Mouse (Mus musculus): ENCODE results near the gene Ndel1.
"Not testable (repeated sequence)": the region's sequence is repeated elsewhere in the genome, so short reads cannot be mapped to it uniquely, and the experiment has no call there.

Gene Ndel1

GRCm38 (mm10) chr11:68851644-68852485 lies 19.8 kb downstream of the Ndel1 start:
- DNase-seq (ENCODE audit: low read depth, low spot score), result no peak

GRCm38 (mm10) chr11:68850862-68851261 lies 20.8 kb downstream of the Ndel1 start:
- DNase-seq (ENCODE audit: low read depth, low spot score), result no peak

GRCm38 (mm10) chr11:68839606-68840005 lies 32.1 kb downstream of the Ndel1 start:
- no peak for DNase-seq (ENCODE audit: low read depth, low spot score)

GRCm38 (mm10) chr11:68835034-68835433 lies 36.6 kb downstream of the Ndel1 start:
- no peak for DNase-seq (ENCODE audit: low read depth, low spot score)

GRCm38 (mm10) chr11:68833593-68833992 lies 38.1 kb downstream of the Ndel1 start:
- no peak for DNase-seq (ENCODE audit: low read depth, low spot score)

- no peak for DNase-seq (ENCODE audit: low read depth, low spot score)
Observed at GRCm38 (mm10) chr11:68832793-68833192, 38.9 kb downstream of the Ndel1 start.

GRCm38 (mm10) chr11:68831580-68831979 lies 40.1 kb downstream of the Ndel1 start:
- not testable (repeated sequence) for DNase-seq (ENCODE audit: low read depth, low spot score)

- no peak for DNase-seq (ENCODE audit: low read depth, low spot score)
Observed at GRCm38 (mm10) chr11:68826735-68827134, 44.9 kb downstream of the Ndel1 start.

- DNase-seq (ENCODE audit: low read depth, low spot score), result no peak
Observed at GRCm38 (mm10) chr11:68822326-68822725, 49.3 kb downstream of the Ndel1 start.

GRCm38 (mm10) chr11:68819226-68819805 lies 52.3 kb downstream of the Ndel1 start:
- DNase-seq (ENCODE audit: low read depth, low spot score), result no peak

GRCm38 (mm10) chr11:68818416-68818815 lies 53.2 kb downstream of the Ndel1 start:
- no peak for DNase-seq (ENCODE audit: low read depth, low spot score)

- DNase-seq (ENCODE audit: low read depth, low spot score), result peak; percentile 86
Observed at GRCm38 (mm10) chr11:68811881-68812577, 59.6 kb downstream of the Ndel1 start.

GRCm38 (mm10) chr11:68807787-68808186 lies 63.9 kb downstream of the Ndel1 start:
- DNase-seq (ENCODE audit: low read depth, low spot score), result peak; percentile 80

- no peak for DNase-seq (ENCODE audit: low read depth, low spot score)
Observed at GRCm38 (mm10) chr11:68805148-68805547, 66.5 kb downstream of the Ndel1 start.

- no peak for DNase-seq (ENCODE audit: low read depth, low spot score)
Observed at GRCm38 (mm10) chr11:68798258-68798657, 73.4 kb downstream of the Ndel1 start.

GRCm38 (mm10) chr11:68791794-68792193 lies 79.9 kb downstream of the Ndel1 start:
- no peak for DNase-seq (ENCODE audit: low read depth, low spot score)

- peak; percentile 80 for DNase-seq (ENCODE audit: low read depth, low spot score)
Observed at GRCm38 (mm10) chr11:68790720-68791119, 80.9 kb downstream of the Ndel1 start.

- DNase-seq (ENCODE audit: low read depth, low spot score), result no peak
Observed at GRCm38 (mm10) chr11:68787222-68787621, 84.4 kb downstream of the Ndel1 start.

- peak; percentile 58 for DNase-seq (ENCODE audit: low read depth, low spot score)
Observed at GRCm38 (mm10) chr11:68785813-68786212, 85.8 kb downstream of the Ndel1 start.

GRCm38 (mm10) chr11:68782336-68782735 lies 89.3 kb downstream of the Ndel1 start:
- no peak for DNase-seq (ENCODE audit: low read depth, low spot score)

- DNase-seq (ENCODE audit: low read depth, low spot score), result no peak
Observed at GRCm38 (mm10) chr11:68780466-68781114, 91.1 kb downstream of the Ndel1 start.

Measured in ZHBTc4 (cell line).